Mouse (Mus musculus): ENCODE measurements around the gene Ythdf2. TPM values are rescaled to one million over a fixed set of nuclear protein-coding genes. Genes with fewer than 3 reads are reported as not detected.

Ythdf2 gene
- 66.3 and 70.9 TPM in 2 replicates for polyA plus RNA-seq (2014; fragmentation: Nextera tagmentation; extraction: Ambion mirVana)

DNA sequence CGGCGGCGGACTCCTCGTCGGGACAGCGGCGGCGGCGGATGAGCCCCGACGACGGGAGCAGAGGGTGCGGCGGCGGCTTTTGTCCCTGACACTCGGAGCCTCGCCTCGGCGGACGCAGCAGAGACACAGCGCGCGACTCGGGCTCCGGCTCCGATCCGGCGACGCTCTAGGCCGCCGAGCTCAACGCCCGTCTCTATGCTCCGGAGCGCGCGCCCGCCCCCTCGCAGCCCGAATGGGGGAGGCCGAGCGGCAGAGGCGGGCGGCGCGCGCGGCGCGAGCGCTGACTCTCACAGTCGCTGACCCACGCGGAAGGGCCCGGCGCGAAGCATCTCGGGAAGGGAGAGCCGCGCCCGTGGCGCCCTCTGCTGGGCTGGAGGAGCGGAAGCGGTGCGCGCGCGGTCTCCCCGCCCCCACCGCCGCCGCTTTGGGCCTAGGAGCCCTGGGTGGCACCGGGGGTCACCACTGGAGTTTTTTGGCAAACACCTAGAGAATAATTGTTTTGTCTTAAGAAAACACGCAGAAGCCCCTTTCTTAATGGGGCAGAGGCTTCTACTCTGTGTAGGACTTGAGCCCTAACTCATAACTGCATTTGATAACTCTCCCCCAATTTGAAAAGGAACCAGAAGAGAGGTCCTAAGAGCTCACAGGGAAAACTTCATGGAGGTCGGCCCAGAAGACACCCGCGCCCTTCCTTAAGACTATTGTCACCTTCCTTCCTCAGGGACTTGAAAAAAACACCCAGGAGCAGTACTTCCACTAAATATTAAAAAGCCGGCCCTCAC lies at the start of gene Ythdf2:
Ythdf2 (minus strand) TSS at position 351 of the 782 bp plus-strand sequence.
- Histone ChIP-seq H3K4me1 (ENCODE audit: control insufficient read depth in 2 of 2, insufficient read depth in 2 of 2, low read length in 2 of 2) (peaks cover 2 to 17% of the 10 kb centered on the region in 2 experiments; a peak in 3 of 4 replicates), H3K4me2 (ENCODE audit: low read length) (peak within 1 kb of the TSS; percentile 80), H3K36me3 (ENCODE audit: control insufficient read depth, insufficient read depth, low read length) (peaks cover 31% of the 10 kb centered on the region), H3K27me3 (ENCODE audit: control insufficient read depth, insufficient read depth, low read length) (no peaks in the 10 kb centered on the region), H3K9ac (ENCODE audit: low read length) (peak within 1 kb of the TSS; percentile 99), H3K4me3 (ENCODE audit: control insufficient read depth in 1 of 2, insufficient read depth in 1 of 2, low read depth in 1 of 2, low read length in 2 of 2) (peak within 1 kb of the TSS; percentile 86 to 99), H3K9me3 (ENCODE audit: control insufficient read depth, low read length) (no peaks in the 10 kb centered on the region), H3K27ac (replicated peaks in 1 of 2; ENCODE audit: control insufficient read depth in 1 of 2, insufficient read depth in 1 of 2, low read depth in 2 of 2, low read length in 2 of 2) (peak within 1 kb of the TSS; percentile 89 to 93)
- 2% methylated on average over 67 of the region's 78 CpGs for WGBS
- peak; percentile 98 for ATAC-seq (ENCODE audit: insufficient number of reproducible peaks, insufficient read depth, low FRiP score, low read depth)

DNA sequence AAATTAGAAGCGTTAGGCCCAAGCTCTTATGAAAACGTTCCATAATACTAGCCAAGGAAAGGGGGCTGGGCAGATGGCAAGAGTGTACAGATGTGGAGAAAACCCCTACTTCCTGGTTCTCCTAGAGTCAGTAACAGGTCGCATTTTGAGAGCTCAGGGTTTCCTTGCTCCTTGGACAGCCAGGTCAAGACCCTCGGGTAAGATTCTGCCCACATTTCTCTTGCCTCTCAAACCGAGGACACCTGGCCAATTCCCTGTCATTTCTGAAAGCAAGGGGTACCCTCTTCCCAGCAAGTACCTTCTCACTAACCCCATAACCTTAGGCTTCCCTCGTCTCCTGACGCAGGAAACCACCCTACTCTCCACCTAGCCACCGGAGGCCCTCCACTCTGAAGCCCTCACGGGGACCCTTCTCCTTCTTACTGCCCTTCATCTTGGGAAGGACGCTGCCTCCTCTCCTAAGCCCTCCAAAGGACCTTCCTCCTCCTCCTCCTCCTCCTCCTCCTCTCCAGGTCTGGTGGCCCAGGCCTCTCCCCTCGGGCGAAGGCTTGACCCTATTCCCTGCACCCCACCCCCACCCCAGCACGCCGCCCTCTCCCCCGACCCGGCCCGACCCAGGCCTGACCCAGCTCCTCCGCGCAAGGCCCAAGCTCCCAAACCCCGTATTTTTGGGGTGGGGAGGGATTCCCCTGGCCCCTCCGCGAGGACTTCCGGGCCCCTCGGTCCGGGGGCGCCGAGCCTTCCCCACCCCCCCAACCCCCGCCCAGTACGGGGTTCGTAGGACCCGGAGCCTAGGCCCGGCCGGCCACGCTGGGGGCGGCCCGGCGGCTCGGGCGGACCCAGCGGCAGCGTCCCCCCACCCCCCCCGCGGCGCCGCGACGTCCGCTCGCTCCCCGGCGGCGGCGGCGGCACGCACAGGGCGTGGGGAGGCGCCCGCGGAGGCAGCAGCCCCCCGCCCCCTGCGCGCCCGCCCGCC lies 48.6 kb upstream of the Ythdf2 start:
- H3K4me1 ChIP-seq (ENCODE audit: control insufficient read depth in 2 of 2, insufficient read depth in 2 of 2, low read length in 2 of 2) = peaks cover 2 to 20% of the 10 kb centered on the region in 2 experiments; a peak in 2 of 4 replicates
- H3K4me3 ChIP-seq (ENCODE audit: control insufficient read depth in 1 of 2, insufficient read depth in 1 of 2, low read depth in 1 of 2, low read length in 2 of 2) = peak overlapping the region; percentile 84 to 88
- peak overlapping the region; percentile 97 for H3K9ac ChIP-seq (ENCODE audit: low read length)
- H3K27ac ChIP-seq (replicated peaks in 1 of 2; ENCODE audit: control insufficient read depth in 1 of 2, insufficient read depth in 1 of 2, low read depth in 2 of 2, low read length in 2 of 2) = peak overlapping the region; percentile 95 to 98
- 1% methylated on average over 61 of the region's 64 CpGs for WGBS
- no peaks in the 10 kb centered on the region for H3K27me3 ChIP-seq (ENCODE audit: control insufficient read depth, insufficient read depth, low read length)
- peak overlapping the region; percentile 96 for H3K4me2 ChIP-seq (ENCODE audit: low read length)
- H3K36me3 ChIP-seq (ENCODE audit: control insufficient read depth, insufficient read depth, low read length) = no peaks in the 10 kb centered on the region
- peak; percentile 77 for ATAC-seq (ENCODE audit: insufficient number of reproducible peaks, insufficient read depth, low FRiP score, low read depth)
- H3K9me3 ChIP-seq (ENCODE audit: control insufficient read depth, low read length) = no peaks in the 10 kb centered on the region

DNA sequence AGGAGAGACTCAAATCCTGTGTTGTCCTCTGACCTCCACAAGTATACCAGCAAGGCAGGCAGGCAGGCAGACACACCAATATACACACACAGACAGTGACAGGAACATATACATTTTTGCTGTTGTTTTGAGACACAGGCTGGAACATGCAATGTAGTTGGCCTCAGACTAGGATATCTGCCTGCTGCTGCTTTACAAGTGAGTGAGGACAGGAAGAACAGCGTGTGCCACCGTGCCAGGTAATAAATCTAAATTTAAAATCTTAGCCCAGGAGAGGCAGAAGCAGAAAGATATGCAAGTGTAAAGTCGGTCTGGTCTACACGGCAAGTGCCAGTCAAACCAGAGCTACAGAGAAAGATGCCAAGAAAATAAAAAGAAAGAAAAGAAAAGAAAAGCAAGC lies 47.1 kb upstream of the Ythdf2 start:
- 36% methylated on average over 4 of the region's 4 CpGs for WGBS
- H3K4me3 ChIP-seq (ENCODE audit: control insufficient read depth in 1 of 2, insufficient read depth in 1 of 2, low read depth in 1 of 2, low read length in 2 of 2) = no peak overlapping the region
- peak overlapping the region; percentile 9 to 98 for H3K27ac ChIP-seq (replicated peaks in 1 of 2; ENCODE audit: control insufficient read depth in 1 of 2, insufficient read depth in 1 of 2, low read depth in 2 of 2, low read length in 2 of 2)
- H3K4me2 ChIP-seq (ENCODE audit: low read length) = peak overlapping the region; percentile 96
- no peaks in the 10 kb centered on the region for H3K9me3 ChIP-seq (ENCODE audit: control insufficient read depth, low read length)
- H3K27me3 ChIP-seq (ENCODE audit: control insufficient read depth, insufficient read depth, low read length) = no peaks in the 10 kb centered on the region
- peaks cover 2 to 20% of the 10 kb centered on the region in 2 experiments; a peak in 3 of 4 replicates for H3K4me1 ChIP-seq (ENCODE audit: control insufficient read depth in 2 of 2, insufficient read depth in 2 of 2, low read length in 2 of 2)
- peak overlapping the region; percentile 97 for H3K9ac ChIP-seq (ENCODE audit: low read length)
- H3K36me3 ChIP-seq (ENCODE audit: control insufficient read depth, insufficient read depth, low read length) = no peaks in the 10 kb centered on the region
- ATAC-seq (ENCODE audit: insufficient number of reproducible peaks, insufficient read depth, low FRiP score, low read depth) = no peak

DNA sequence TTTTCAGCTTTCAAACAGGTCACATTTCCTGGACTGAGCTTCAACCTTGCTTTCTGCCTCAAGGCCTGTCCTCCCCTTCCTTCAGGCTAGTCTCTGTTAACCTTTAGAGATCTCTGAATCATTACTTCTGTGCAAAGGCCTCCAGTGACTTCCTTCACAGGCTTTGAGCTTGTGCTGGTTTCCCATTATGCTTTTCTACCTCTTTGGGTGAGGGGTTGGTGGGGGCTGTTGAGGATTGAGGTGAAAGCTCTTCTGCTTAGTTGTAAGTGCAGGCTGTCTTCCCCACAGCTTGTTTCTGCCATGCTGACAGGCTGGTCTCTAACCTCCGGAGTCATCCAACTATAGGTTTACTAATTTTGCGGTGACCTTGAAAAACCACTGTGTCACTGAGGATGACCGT lies 44.3 kb upstream of the Ythdf2 start:
- peak overlapping the region in 1 of 2 experiments; percentile 25; a peak in 1 of 4 replicates for H3K27ac ChIP-seq (replicated peaks in 1 of 2; ENCODE audit: control insufficient read depth in 1 of 2, insufficient read depth in 1 of 2, low read depth in 2 of 2, low read length in 2 of 2)
- 73% methylated on average over 3 of the region's 3 CpGs for WGBS
- H3K36me3 ChIP-seq (ENCODE audit: control insufficient read depth, insufficient read depth, low read length) = peaks cover 3% of the 10 kb centered on the region; the same call in 1 of the 2 replicates
- H3K27me3 ChIP-seq (ENCODE audit: control insufficient read depth, insufficient read depth, low read length) = no peaks in the 10 kb centered on the region
- ATAC-seq (ENCODE audit: insufficient number of reproducible peaks, insufficient read depth, low FRiP score, low read depth) = no peak
- H3K4me3 ChIP-seq (ENCODE audit: control insufficient read depth in 1 of 2, insufficient read depth in 1 of 2, low read depth in 1 of 2, low read length in 2 of 2) = no peak overlapping the region
- no peak overlapping the region for H3K4me2 ChIP-seq (ENCODE audit: low read length)
- no peak overlapping the region for H3K9ac ChIP-seq (ENCODE audit: low read length)
- peaks cover 5 to 22% of the 10 kb centered on the region in 2 experiments for H3K4me1 ChIP-seq (ENCODE audit: control insufficient read depth in 2 of 2, insufficient read depth in 2 of 2, low read length in 2 of 2)
- no peaks in the 10 kb centered on the region for H3K9me3 ChIP-seq (ENCODE audit: control insufficient read depth, low read length)

DNA sequence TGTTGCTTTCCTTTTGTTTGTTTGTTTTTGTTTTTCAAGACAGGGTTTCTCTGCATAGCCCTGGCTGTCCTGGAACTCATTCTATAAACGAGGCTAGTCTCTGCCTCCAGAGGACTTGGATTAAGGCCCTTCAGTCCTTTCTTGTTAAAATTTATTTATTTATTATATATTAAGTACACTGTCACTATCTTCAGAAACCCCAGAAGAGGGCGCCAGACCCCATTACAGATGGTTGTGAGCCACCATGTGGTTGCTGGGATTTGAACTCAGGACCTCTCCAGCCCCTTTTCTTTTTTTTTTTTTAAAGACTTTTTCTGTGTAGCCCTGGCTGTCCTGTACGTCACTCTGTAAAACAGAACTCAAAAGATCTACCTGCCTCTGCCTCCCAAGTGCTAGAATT lies 42.9 kb upstream of the Ythdf2 start:
- no peaks in the 10 kb centered on the region for H3K27me3 ChIP-seq (ENCODE audit: control insufficient read depth, insufficient read depth, low read length)
- ATAC-seq (ENCODE audit: insufficient number of reproducible peaks, insufficient read depth, low FRiP score, low read depth) = no peak
- peaks cover 5 to 21% of the 10 kb centered on the region in 2 experiments for H3K4me1 ChIP-seq (ENCODE audit: control insufficient read depth in 2 of 2, insufficient read depth in 2 of 2, low read length in 2 of 2)
- no peak overlapping the region for H3K27ac ChIP-seq (replicated peaks in 1 of 2; ENCODE audit: control insufficient read depth in 1 of 2, insufficient read depth in 1 of 2, low read depth in 2 of 2, low read length in 2 of 2)
- no peak overlapping the region for H3K4me2 ChIP-seq (ENCODE audit: low read length)
- 81% methylated on average over 3 of the region's 3 CpGs for WGBS
- H3K9me3 ChIP-seq (ENCODE audit: control insufficient read depth, low read length) = no peaks in the 10 kb centered on the region
- H3K36me3 ChIP-seq (ENCODE audit: control insufficient read depth, insufficient read depth, low read length) = peaks cover 17% of the 10 kb centered on the region
- H3K9ac ChIP-seq (ENCODE audit: low read length) = no peak overlapping the region
- no peak overlapping the region for H3K4me3 ChIP-seq (ENCODE audit: control insufficient read depth in 1 of 2, insufficient read depth in 1 of 2, low read depth in 1 of 2, low read length in 2 of 2)

DNA sequence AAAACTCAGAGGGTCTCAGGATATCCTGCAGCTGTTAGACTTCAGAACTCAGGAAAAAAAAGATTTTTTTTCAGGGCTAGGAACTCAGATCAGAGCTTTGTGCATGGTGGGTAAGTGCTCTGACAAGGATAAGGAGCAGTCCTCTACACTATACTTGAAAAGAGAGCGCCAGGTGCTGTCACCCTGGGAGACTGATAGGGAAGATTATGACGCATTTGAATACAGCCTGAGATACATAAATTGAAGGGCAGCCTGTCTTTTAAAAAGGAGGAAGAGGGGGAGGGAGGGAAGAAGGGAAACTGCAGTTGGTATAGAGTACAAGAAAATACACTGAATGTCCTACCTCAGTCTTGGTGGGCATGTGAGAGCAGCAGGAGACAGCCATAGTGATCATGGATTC lies 41.5 kb upstream of the Ythdf2 start:
- Histone ChIP-seq H3K4me1 (ENCODE audit: control insufficient read depth in 2 of 2, insufficient read depth in 2 of 2, low read length in 2 of 2) (peaks cover 5 to 11% of the 10 kb centered on the region in 2 experiments), H3K4me3 (ENCODE audit: control insufficient read depth in 1 of 2, insufficient read depth in 1 of 2, low read depth in 1 of 2, low read length in 2 of 2) (no peak overlapping the region), H3K27ac (replicated peaks in 1 of 2; ENCODE audit: control insufficient read depth in 1 of 2, insufficient read depth in 1 of 2, low read depth in 2 of 2, low read length in 2 of 2) (peak overlapping the region; percentile 10 to 52; a peak in 2 of 4 replicates), H3K9me3 (ENCODE audit: control insufficient read depth, low read length) (no peaks in the 10 kb centered on the region), H3K9ac (ENCODE audit: low read length) (peak overlapping the region; percentile 10; the same call in 1 of the 2 replicates), H3K27me3 (ENCODE audit: control insufficient read depth, insufficient read depth, low read length) (no peaks in the 10 kb centered on the region), H3K4me2 (ENCODE audit: low read length) (no peak overlapping the region), H3K36me3 (ENCODE audit: control insufficient read depth, insufficient read depth, low read length) (peaks cover 30% of the 10 kb centered on the region)
- whole genome bisulfite sequencing = 32% methylated on average over 2 of the region's 2 CpGs
- no peak for ATAC-seq (ENCODE audit: insufficient number of reproducible peaks, insufficient read depth, low FRiP score, low read depth)

DNA sequence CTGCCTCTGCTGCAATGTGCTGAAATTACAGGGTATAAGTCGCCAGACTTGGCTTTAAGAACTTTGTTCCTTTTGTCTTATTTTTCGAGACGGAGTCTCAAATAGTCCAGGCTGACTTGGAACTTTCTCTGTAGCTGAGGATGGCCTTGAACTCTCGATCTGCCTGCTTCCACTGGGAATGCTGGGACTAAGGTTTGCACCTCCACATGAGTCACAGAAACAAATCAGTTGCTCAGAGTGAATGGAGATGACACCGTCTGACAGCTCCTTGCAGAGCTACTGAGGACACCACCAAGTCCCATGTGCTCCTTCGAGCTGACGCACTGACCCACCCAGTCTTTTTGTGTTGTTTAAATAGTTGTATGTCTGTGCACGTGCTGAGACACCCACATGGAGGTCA lies 41.0 kb upstream of the Ythdf2 start:
- Histone ChIP-seq H3K4me3 (ENCODE audit: control insufficient read depth in 1 of 2, insufficient read depth in 1 of 2, low read depth in 1 of 2, low read length in 2 of 2) (no peak overlapping the region), H3K4me1 (ENCODE audit: control insufficient read depth in 2 of 2, insufficient read depth in 2 of 2, low read length in 2 of 2) (peaks cover 5 to 8% of the 10 kb centered on the region in 2 experiments), H3K9me3 (ENCODE audit: control insufficient read depth, low read length) (no peaks in the 10 kb centered on the region), H3K4me2 (ENCODE audit: low read length) (no peak overlapping the region), H3K36me3 (ENCODE audit: control insufficient read depth, insufficient read depth, low read length) (peaks cover 35% of the 10 kb centered on the region), H3K27ac (replicated peaks in 1 of 2; ENCODE audit: control insufficient read depth in 1 of 2, insufficient read depth in 1 of 2, low read depth in 2 of 2, low read length in 2 of 2) (peak overlapping the region in 1 of 2 experiments; percentile 52; a peak in 2 of 4 replicates), H3K27me3 (ENCODE audit: control insufficient read depth, insufficient read depth, low read length) (no peaks in the 10 kb centered on the region), H3K9ac (ENCODE audit: low read length) (no peak overlapping the region)
- no peak for ATAC-seq (ENCODE audit: insufficient number of reproducible peaks, insufficient read depth, low FRiP score, low read depth)
- 80% methylated on average over 8 of the region's 8 CpGs for WGBS

All from heart, embryonic 14.5 days (tissue).